8 mouse cellular contexts compared by ENCODE assay signal in the genomic region with DNA sequence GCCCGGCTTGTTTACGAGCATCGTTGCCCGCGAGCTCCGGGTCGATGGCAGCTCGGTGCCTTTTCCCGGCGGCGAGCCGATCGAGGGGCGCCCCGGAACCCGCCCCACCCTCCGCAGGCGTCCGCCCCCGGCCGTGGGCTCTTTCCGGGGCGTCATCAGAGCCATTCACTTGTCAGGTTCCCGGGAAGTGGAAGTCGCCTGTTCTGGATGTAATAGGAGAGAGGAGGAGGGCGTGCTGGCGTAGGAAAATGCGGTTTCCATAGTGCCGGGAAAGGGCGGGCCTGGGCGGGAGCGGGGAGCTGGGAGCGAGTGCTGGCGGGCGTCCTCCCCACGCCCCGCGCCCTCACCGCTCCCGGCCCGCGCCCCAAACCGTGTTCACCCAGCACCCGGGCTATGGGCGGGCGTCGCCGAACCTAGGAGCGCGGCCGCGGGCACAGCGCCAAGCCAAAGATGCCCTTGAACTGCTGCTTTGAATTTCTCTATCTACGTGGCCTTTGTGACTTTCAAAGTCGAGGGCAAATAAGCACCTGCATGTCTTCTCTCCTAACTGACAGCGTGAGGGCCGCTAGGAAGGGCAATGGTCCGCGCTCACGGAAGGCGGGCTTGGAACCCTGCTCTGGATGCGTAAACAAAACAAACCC. TPM values are rescaled to one million over a fixed set of nuclear protein-coding genes. Genes with fewer than 3 reads are reported as not detected.
A peak's percentile ranks its signal among the peaks of the same experiment; 100 is the strongest.
DNase-seq lines count a peak whose midpoint lies in the region; ATAC-seq and TF ChIP-seq lines count a peak whose summit lies in the region.

No protein-coding gene starts in this region.

- H3K4me3 ChIP-seq in gastrocnemius, adult 2 months, result peak overlapping the region; percentile 96

- H3K27ac ChIP-seq in gastrocnemius, adult 2 months, result peak overlapping the region; percentile 100

- peak; percentile 78 for DNase-seq in WW6 (ENCODE audit: low read depth, low spot score)
- peak; percentile 81 to 84 for DNase-seq in cerebellum, postnatal 25 days
- peak; percentile 80 for DNase-seq in gastrocnemius, adult 2 months
- DNase-seq in induced T-regulatory cell, adult 2 months (ENCODE audit: low read depth), result peak; percentile 74
- peak; percentile 82 for DNase-seq in left cerebral cortex, postnatal 4 days
- peak; percentile 85 for DNase-seq in mesoderm, embryonic 11.5 days (ENCODE audit: low read depth, low spot score)
- peak; percentile 83 for DNase-seq in skeletal muscle tissue, adult 2 months (ENCODE audit: low read depth, low spot score)

- ATAC-seq in monocyte, adult 5-6 weeks (replicated peaks; ENCODE audit: insufficient number of reproducible peaks, low FRiP score, low TSS enrichment, poor library complexity, severe bottlenecking), result no peak

- TF ChIP-seq CTCF in gastrocnemius, adult 2 months (IDR thresholded peaks at IDR 0.05), result no peak

- intact Hi-C loops in gastrocnemius, adult 2 months (cut with DNase I), result loop anchor here (2.0 to 5.0 kb wide), 5 partner anchors 83 to 182 kb away; no protein-coding TSS in a partner anchor
- intact Hi-C loops in left cerebral cortex, postnatal 4 days (cut with DNase I), result loop anchor here (5.0 to 10.0 kb wide), 5 partner anchors 135 to 965 kb away; no protein-coding TSS in a partner anchor

RNA-seq across cellular contexts. Expression of a gene that starts 1.3 kb away (rescaled TPM):
- total RNA-seq in gastrocnemius, adult 2 months (2021), result 10 to 100 TPM; 28.2 to 44.8 TPM
- 10 to 100 TPM; 35.8 to 37.0 TPM for total RNA-seq in left cerebral cortex, postnatal 4 days (2021)
- 31.1 to 35.4 TPM (median 33.2 TPM) in 3 replicates for total RNA-seq in monocyte, adult 5-6 weeks (2017)
